Mouse (Mus musculus) 3134 (cell line): Measurements from ENCODE around the gene 2810004N23Rik.
A peak's percentile ranks its signal among the peaks of the same experiment; 100 is the strongest.

Source experiments
- DNase-seq: peaks from one replicate; pipeline ENCODE4 v3.0.0-alpha.2; 2011; ENCODE audit warnings: low spot score; ENCODE audit not compliant: insufficient read length; ENCODE audit errors: extremely low read depth

Gene 2810004N23Rik

DNA sequence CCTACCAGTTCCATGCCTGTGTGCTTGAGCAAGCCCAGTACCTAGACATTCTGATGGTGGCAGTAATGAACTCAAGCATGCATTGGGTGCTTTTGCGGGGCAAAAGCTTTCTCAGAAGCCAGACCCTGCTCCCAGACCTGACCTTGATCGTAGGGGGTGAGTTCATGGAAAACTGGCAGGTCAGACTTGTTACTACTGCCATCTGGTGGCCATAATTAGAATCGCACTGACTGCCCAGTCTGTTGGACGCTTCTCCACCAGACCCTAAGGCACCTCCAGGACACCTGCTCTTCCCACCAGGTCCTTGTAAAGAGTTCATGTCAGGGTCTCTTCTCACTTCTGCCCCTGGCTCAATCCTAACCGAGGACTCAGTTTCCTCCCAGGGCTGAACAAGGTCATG is 35.5 kb downstream of the 2810004N23Rik start:
- peak; percentile 28 for DNase-seq

DNA sequence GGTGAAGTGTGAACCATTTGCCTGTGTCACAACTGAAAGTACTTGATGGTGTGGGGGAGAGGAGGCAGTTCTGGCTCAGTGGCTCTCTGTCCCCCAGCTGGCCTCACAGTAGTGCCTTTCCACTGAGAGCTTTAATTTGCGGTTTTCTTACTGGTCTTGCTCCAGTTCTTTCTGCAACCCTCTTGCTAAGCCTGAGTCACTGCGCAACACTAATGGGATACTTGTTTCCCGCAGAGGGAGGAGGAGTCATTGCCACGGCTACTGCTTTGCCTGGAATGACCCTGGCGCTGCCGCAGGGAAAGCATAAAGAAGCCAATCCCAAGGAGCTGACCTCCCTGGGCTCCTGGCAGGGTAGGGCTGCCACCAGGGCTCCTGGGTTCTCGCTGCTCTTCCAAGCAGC is 36.3 kb downstream of the 2810004N23Rik start:
- DNase-seq = peak; percentile 81

GRCm38 (mm10) chr8:124823497-124823896 is 39.4 kb downstream of the 2810004N23Rik start:
- no peak for DNase-seq

GRCm38 (mm10) chr8:124820125-124820524 is 42.8 kb downstream of the 2810004N23Rik start:
- DNase-seq = no peak

DNA sequence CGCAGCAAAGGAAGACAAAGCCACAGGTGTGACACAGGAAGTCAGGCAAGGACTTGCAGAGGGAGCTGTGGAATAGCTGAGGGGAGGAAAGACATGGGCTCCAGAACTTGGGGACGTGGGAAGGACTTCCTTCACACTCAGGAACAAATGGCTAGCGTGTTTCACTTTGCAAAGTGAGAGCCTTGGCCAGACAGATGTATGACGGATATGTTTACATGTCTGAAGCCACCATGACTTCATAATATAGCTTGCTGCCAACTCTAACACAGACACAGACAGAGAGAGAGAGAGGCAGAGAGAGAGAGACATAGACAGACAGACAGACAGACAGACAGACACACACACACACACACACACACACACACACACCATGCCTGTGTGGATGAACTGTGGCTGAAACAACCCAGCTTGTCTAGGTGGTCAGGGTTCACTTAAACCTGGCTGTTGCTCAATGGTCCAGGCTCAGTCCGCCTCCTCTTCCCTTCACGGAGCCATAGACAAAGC is 43.3 kb downstream of the 2810004N23Rik start:
- no peak for DNase-seq

DNA sequence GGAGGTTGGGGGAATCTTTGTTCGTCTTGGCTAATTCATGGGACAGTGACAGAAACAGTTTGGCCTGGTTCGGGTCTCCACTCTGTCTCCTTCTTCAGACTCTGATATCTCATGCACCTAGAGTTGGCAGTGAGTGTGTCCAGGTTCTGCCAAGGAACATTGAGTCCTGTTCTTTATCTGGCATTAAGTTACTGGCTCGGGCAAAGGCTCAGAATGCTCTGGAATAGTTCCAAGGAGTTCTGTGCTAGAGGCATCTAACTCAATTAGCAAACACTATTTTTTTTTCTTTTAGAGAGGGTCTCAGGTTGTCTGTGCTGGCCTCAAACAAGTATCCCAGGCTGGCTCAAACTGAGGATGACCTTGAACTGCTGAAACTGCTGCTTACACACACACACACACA is 45.6 kb downstream of the 2810004N23Rik start:
- no peak for DNase-seq

DNA sequence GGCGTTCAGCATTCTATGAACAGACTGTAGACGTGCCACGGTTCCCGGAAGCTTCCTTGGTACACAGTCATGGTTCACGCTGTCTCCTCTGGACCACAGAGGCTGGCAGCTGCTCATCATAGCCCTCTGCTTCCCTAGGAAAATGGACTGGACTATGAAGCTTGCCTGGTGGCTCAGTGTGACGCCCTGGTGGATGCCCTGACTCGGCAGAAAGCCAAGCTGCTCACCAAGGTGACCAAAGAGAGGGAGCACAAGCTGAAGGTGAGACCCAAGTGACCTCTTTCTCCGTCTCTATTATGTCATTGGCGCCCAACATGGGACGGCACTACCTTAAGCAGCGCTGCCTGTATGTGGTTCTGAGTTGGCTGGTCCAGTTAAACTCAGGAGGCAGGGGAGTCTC is 46.1 kb downstream of the 2810004N23Rik start:
- no peak for DNase-seq

DNA sequence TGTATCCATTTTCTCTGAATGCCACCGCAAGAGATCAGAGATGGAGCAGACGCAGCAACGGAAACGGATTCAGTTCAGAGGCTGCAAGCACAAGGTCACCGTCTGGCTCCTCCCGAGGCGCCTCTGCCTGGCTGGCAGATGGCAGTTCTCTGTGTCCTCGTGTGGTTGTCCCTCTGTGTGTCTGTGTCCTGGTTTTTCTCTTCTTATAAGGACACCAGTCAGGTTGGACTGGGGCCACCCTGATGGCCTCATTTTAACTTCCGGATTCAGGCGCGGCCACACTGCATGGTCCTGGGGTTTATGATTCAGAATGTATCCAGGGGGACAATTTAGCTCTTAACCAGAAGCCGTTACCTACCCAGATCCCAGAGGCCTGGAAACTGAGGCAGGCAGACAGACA is 47.0 kb downstream of the 2810004N23Rik start:
- no peak for DNase-seq

DNA sequence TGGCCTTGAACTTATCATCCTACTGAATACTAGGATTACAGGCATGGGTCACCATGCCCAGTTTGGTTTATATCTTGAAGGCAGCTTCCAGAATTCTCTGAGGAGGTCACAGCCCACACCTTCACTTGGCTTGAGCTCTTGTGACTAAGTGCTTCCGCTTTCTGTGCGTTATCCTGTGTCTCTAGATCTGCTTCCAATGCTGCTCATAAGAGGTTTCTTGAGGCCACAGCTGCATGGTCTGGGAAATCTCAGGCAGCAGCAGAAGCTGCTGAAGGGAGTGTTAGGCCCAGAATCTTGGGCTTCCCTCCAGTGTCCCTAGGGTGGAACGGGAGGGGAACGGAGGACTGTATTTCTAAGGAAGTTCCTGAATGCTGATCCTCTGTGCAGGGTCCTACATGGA is 49.6 kb downstream of the 2810004N23Rik start:
- no peak for DNase-seq

DNA sequence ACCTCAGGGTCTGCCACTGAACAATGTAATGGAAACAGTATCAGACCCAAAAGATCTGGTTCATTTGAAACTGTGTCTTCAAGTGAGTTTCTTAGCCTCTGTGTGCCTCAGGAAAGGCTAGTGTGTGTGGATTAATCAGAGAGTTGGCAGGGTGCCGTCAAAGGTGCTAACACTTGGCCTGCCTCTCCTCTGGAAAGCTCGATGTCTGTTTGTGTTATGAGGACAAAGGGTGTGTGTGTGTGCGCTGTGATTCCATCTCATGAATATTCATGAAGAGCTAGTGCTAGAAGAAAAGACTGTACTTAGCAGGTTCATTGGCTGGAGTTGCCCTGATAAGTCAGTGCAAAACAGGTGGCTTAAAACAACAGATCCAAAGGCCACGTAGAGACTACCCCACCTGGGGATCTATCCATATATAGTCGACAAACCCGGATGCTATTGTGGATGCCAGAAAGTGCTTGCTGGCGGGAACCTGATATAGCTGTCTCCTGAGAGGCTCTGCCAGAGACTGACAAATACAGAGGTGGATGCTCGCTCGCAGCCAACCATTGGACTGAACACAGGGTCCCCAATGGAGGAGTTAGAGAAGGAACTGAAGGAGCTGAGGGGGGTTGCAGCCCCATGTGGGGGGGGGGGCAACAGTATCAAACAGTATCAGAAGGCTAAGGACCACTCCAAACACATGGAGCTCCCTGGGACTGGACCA is 52.1 kb downstream of the 2810004N23Rik start:
- no peak for DNase-seq

GRCm38 (mm10) chr8:124810056-124810610 is 52.8 kb downstream of the 2810004N23Rik start:
- no peak for DNase-seq

GRCm38 (mm10) chr8:124809419-124809818 is 53.5 kb downstream of the 2810004N23Rik start:
- no peak for DNase-seq

GRCm38 (mm10) chr8:124805990-124806389 is 56.9 kb downstream of the 2810004N23Rik start:
- no peak for DNase-seq

DNA sequence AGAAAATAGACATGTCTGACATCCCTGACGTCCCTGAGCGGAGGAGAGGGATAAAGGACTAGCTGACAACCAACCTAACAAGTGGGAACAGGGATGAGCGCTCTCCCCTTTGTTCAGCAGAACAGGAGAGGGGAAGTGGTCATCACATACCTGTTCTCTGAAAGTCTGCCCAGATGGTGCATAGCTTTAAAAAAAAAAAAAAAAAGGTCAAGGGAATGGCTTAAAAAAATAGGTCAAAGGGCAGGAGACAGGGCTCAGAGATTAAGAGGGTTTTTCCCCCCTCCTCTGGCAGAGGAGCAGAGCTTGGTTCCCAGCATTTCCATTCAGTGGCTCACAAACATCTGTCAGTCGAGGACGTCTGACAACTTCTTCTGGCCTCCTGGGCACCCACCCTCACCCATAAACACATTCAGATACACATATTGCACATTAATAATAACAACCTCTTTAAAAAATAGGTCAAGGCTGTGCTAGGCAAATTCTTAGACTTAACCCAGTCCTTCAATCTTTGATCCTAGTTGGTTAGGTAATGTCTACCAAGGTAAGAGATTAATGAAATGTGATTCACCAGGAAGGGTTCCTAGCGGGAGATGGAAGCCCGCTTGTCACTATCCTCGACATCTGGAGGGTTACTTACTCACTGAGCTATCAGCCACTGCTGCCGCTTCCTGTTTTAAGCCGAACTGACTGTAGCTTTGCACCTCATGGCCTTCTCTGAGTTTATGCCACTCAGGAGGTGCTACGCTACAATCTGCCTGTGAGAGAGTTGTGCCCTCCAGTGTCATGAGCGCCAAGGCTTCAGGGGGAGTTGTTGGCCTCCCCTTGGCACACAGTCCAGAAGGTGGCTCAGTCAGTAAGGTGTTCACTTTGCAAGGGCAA is 58.9 kb downstream of the 2810004N23Rik start:
- DNase-seq = no peak

DNA sequence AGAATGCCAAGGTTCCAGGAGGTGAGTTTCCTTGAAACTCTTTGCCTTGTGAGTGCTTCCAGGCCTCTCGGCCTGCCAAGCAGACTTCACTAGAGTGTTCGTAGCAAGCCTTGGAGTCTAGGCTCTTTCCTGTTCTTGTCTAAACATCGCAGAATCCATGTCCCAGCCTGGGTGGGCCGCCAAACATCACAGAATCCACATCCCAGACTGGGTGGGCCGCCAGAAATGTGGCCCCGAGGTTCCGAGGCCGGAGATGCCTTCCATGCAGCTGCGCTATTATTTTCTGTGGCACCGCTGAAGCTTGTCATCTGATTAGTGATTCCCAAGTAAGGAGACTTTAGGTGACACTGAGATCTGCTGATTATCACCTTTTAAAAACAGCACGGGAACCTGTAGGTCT is 62.4 kb downstream of the 2810004N23Rik start:
- no peak for DNase-seq

GRCm38 (mm10) chr8:124795781-124796488 is 67.0 kb downstream of the 2810004N23Rik start:
- DNase-seq = no peak

DNA sequence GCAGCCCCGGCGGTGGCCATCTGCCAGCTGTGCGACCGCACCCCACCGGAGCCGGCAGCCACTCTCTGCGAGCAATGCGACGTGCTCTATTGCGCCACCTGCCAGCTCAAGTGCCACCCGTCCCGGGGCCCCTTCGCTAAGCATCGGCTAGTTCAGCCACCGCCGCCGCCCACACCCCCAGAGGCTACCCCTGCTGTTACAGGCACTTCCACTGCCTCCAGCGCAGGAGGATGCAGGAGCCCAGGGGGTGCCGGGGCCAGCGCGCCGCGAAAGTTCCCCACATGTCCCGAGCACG is 68.5 kb downstream of the 2810004N23Rik start:
- DNase-seq = no peak

GRCm38 (mm10) chr8:124793661-124794485 is 69.0 kb downstream of the 2810004N23Rik start:
- DNase-seq = no peak

DNA sequence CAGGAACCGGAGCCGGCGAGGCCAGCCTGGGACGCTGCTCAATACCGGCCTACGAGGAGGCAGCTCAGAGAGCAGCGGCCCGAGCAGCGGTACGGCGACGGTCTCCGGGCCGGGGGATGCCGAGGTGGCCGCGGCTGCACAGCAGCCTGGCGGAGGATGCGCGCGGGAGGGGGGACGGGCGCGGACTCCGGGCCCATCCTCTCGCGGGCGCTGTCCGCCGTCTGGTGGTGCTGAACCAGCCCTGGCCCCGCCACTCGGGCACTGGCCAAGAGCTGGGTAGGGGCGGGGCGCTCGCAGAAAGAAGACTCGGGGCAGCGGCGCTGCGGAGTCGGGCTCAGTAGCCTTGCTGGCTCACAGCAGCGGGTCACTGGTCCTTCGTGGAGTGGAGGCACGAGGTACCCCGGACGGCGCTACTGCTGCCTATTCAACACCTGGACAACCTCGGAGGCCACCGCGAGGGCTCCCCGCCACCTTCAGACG is 69.7 kb downstream of the 2810004N23Rik start:
- no peak for DNase-seq

GRCm38 (mm10) chr8:124792708-124793107 is 70.2 kb downstream of the 2810004N23Rik start, which contains the start of gene Trim67:
TSS of gene Trim67 (plus strand) at chr8:124793092.
- no peak for DNase-seq
